Mouse (Mus musculus) naive thymus-derived CD4-positive, alpha-beta T cell, adult 2 months (primary cell): Measurements from ENCODE around the gene Upf2.
"Not testable (repeated sequence)": the region's sequence is repeated elsewhere in the genome, so short reads cannot be mapped to it uniquely, and the experiment has no call there.

ENCODE experiments used
- DNase-seq: peaks from one replicate; pipeline ENCODE4 v3.0.0-alpha.2; 2011; ENCODE audit warnings: low read depth

The Upf2 gene

GRCm38 (mm10) chr2:6071598-6072440, 120.5 kb downstream of the Upf2 start:
- no peak for DNase-seq

GRCm38 (mm10) chr2:6072685-6073260, 121.5 kb downstream of the Upf2 start:
- no peak for DNase-seq

- DNase-seq, result no peak
Observed at GRCm38 (mm10) chr2:6074891-6075529, 123.7 kb downstream of the Upf2 start.

- no peak for DNase-seq
Observed at GRCm38 (mm10) chr2:6075530-6075896, 124.2 kb downstream of the Upf2 start.

- DNase-seq, result no peak
Observed at GRCm38 (mm10) chr2:6080037-6080436, 128.8 kb downstream of the Upf2 start.

- DNase-seq, result no peak
Observed at GRCm38 (mm10) chr2:6081108-6081507, 129.8 kb downstream of the Upf2 start.

GRCm38 (mm10) chr2:6082615-6083014, 131.3 kb downstream of the Upf2 start:
- no peak for DNase-seq

- DNase-seq, result no peak
Observed at GRCm38 (mm10) chr2:6083696-6084095, 132.4 kb downstream of the Upf2 start.

- peak; percentile 3 for DNase-seq
Observed at GRCm38 (mm10) chr2:6085622-6086530, 134.6 kb downstream of the Upf2 start.

- no peak for DNase-seq
Observed at GRCm38 (mm10) chr2:6087151-6087550, 135.9 kb downstream of the Upf2 start.

GRCm38 (mm10) chr2:6089941-6090340, 138.7 kb downstream of the Upf2 start:
- DNase-seq, result not testable (repeated sequence)

- no peak for DNase-seq
Observed at GRCm38 (mm10) chr2:6097113-6097716, 145.9 kb downstream of the Upf2 start.

- no peak for DNase-seq
Observed at GRCm38 (mm10) chr2:6098924-6099323, 147.7 kb downstream of the Upf2 start.

- no peak for DNase-seq
Observed at GRCm38 (mm10) chr2:6099443-6099842, 148.2 kb downstream of the Upf2 start.

- no peak for DNase-seq
Observed at GRCm38 (mm10) chr2:6100027-6100749, 148.9 kb downstream of the Upf2 start.

GRCm38 (mm10) chr2:6100755-6101154, 149.5 kb downstream of the Upf2 start:
- DNase-seq, result no peak

- no peak for DNase-seq
Observed at GRCm38 (mm10) chr2:6105437-6105836, 154.2 kb downstream of the Upf2 start.
